Mouse (Mus musculus): ENCODE data around the gene Fpgs.

The Fpgs gene

DNA sequence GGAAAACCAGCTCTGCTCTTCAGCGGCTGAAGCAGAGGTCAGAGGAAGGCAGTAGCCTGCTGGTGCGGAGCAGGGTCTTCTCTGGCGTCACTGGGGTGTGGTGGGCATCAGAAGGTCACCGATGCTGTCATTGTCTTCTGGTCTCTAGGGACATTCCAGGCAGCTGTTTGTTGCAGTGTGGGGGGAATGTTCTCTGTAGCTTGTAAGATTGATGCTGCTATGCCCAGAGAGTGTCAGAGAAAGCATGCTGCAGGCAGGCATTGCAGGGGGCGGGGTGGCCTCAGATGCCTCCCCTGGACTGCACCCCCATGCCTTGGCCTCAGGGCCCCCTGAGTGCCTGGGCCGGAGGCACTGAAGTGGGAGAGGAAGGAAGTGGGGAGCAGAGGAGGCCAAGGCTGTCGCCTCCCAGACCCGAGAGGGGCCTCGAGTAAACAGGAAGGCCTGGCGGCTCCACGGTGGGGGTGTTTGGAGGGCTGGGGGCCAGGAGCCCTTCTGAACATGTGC lies 66.1 kb downstream of the Fpgs start:
- DNase-seq (ENCODE audit: low spot score) = no peak

DNA sequence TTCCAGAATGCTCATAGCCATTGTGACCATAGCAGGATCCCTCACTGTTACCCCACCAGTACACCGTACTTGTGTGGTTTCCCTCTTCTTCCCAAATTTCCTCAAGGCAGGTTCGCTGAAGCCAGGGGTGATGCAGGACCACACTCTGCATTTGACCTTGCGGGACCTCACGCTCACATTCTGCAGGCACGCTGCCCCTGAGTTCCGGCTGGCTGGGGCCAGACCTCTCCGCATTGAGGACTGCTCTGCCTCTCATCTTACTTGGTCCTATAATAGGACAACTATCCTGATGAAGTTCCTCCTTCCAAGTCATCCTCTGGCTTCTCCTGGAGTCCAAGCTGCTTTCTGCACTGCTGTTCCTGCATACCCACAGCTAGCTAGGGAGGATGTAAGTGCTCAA lies 67.3 kb downstream of the Fpgs start:
- DNase-seq (ENCODE audit: low spot score) = no peak

- DNase-seq (ENCODE audit: low spot score) = no peak
Measured at GRCm38 (mm10) chr2:32634277-32635105, 69.5 kb downstream of the Fpgs start.

DNA sequence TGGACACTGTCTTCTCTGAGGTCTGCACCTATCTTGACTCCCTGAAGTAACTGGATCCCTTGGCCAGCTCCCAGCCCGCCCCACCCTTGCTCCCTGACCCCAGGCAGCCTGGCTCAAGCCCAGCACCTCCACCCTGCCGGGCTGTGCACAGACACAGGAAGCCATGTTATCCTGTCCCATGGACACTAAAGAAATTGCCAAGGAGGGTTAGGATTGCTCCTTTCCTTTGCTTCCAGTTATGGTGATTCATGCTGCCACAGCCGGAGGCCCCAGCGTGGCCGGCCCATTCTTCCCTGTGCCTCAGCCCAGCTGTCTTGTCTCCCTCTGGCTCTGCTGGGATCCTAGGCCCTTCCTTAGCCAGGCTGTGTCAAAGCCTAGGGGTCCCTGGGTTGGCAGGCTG lies 70.3 kb downstream of the Fpgs start:
- DNase-seq (ENCODE audit: low spot score) = no peak
